Mouse (Mus musculus) testis, adult 2 months (tissue): Measurements from ENCODE around the gene Casq2. TPM values are rescaled to one million over a fixed set of nuclear protein-coding genes. Genes with fewer than 3 reads are reported as not detected.
A peak's percentile ranks its signal among the peaks of the same experiment; 100 is the strongest.

ENCODE experiments used
- H3K27ac ChIP-seq: fragments of 200-500 bp; 2 replicates; pipeline ENCODE4 v1.5.1; 2012; ENCODE audit warnings: low read depth, low read length; ENCODE audit not compliant: control insufficient read depth, insufficient read depth
- H3K27me3 ChIP-seq: fragments of 200-500 bp; 2 replicates; pipeline ENCODE4 v1.6.1; 2012; ENCODE audit warnings: mild to moderate bottlenecking, low read length, moderate library complexity; ENCODE audit not compliant: control insufficient read depth, insufficient read depth
- H3K36me3 ChIP-seq: fragments of 200-500 bp; 2 replicates; pipeline ENCODE4 v1.6.1; 2012; ENCODE audit warnings: mild to moderate bottlenecking, low read length; ENCODE audit not compliant: control insufficient read depth, insufficient read depth
- H3K4me1 ChIP-seq: fragments of 200-500 bp; 2 replicates; pipeline ENCODE4 v1.6.1; 2012; ENCODE audit warnings: low read length; ENCODE audit not compliant: control insufficient read depth, insufficient read depth
- H3K4me3 ChIP-seq: fragments of 200-500 bp; 2 replicates; pipeline ENCODE4 v1.5.1; 2012; ENCODE audit warnings: low read depth, mild to moderate bottlenecking, low read length, moderate library complexity, mixed read lengths; ENCODE audit not compliant: control insufficient read depth
- CTCF ChIP-seq: fragments of 200-500 bp; IDR thresholded peaks from 2 replicates; pipeline ENCODE4 v1.5.1; 2012; ENCODE audit warnings: low read depth, mild to moderate bottlenecking, inconsistent platforms, low read length, moderate library complexity; ENCODE audit not compliant: control insufficient read depth, insufficient read depth, insufficient replicate concordance
- POLR2A ChIP-seq: fragments of 200-500 bp; IDR thresholded peaks from 2 replicates; pipeline ENCODE4 v1.6.1; 2012; ENCODE audit warnings: low read depth, mild to moderate bottlenecking, inconsistent platforms, low read length, moderate library complexity; ENCODE audit not compliant: control insufficient read depth
- polyA plus RNA-seq: library from polyadenylated mRNA; depleted of rRNA; stranded (reverse); fragments of >200 nt; gene quantifications from 2 replicates; pipeline ENCODE4 v1.2.3, GENCODE M21; 2012

The Casq2 gene
- polyA plus RNA-seq, 1 experiment = 2.5 TPM

- Histone ChIP-seq H3K27me3 (no peaks in the 10 kb centered on the region), H3K4me1 (no peaks in the 10 kb centered on the region), H3K27ac (no peak overlapping the region), H3K36me3 (no peaks in the 10 kb centered on the region), H3K4me3 (no peak overlapping the region)
- no peak for TF ChIP-seq POLR2A
- TF ChIP-seq CTCF = peak; percentile 23; the same call in 1 of the 2 replicates
Observed at GRCm38 (mm10) chr3:102122046-102122445, 35.8 kb downstream of the Casq2 start.

GRCm38 (mm10) chr3:102123654-102124053 is 37.4 kb downstream of the Casq2 start:
- no peaks in the 10 kb centered on the region for H3K4me1 ChIP-seq
- no peaks in the 10 kb centered on the region for H3K36me3 ChIP-seq
- TF ChIP-seq CTCF = no peak
- no peak for TF ChIP-seq POLR2A
- no peak overlapping the region for H3K4me3 ChIP-seq
- no peaks in the 10 kb centered on the region for H3K27me3 ChIP-seq
- H3K27ac ChIP-seq = no peak overlapping the region

GRCm38 (mm10) chr3:102125546-102125945 is 39.3 kb downstream of the Casq2 start:
- no peak for TF ChIP-seq CTCF
- no peak for TF ChIP-seq POLR2A
- Histone ChIP-seq H3K27me3 (no peaks in the 10 kb centered on the region), H3K4me3 (no peak overlapping the region), H3K36me3 (no peaks in the 10 kb centered on the region), H3K27ac (no peak overlapping the region), H3K4me1 (no peaks in the 10 kb centered on the region)

- TF ChIP-seq CTCF (no peak), POLR2A (no peak)
- no peak overlapping the region for H3K4me3 ChIP-seq
Observed at GRCm38 (mm10) chr3:102127114-102127513, 40.9 kb downstream of the Casq2 start.

GRCm38 (mm10) chr3:102128242-102128641 is 42.0 kb downstream of the Casq2 start:
- Histone ChIP-seq H3K27ac (no peak overlapping the region), H3K36me3 (no peaks in the 10 kb centered on the region), H3K27me3 (no peaks in the 10 kb centered on the region), H3K4me1 (no peaks in the 10 kb centered on the region), H3K4me3 (no peak overlapping the region)
- no peak for TF ChIP-seq POLR2A
- no peak for TF ChIP-seq CTCF

More at GRCm38 (mm10) chr3:102127114-102127513, 40.9 kb downstream of the Casq2 start:
- Histone ChIP-seq H3K27me3 (no peaks in the 10 kb centered on the region), H3K36me3 (no peaks in the 10 kb centered on the region), H3K27ac (no peak overlapping the region), H3K4me1 (no peaks in the 10 kb centered on the region)

GRCm38 (mm10) chr3:102130478-102130877 is 44.3 kb downstream of the Casq2 start:
- no peaks in the 10 kb centered on the region for H3K36me3 ChIP-seq
- TF ChIP-seq CTCF (no peak; the same call in 1 of the 2 replicates), POLR2A (no peak)
- H3K4me3 ChIP-seq = no peak overlapping the region
- H3K4me1 ChIP-seq = no peaks in the 10 kb centered on the region
- H3K27ac ChIP-seq = no peak overlapping the region
- no peaks in the 10 kb centered on the region for H3K27me3 ChIP-seq

- TF ChIP-seq POLR2A = no peak
- no peak for TF ChIP-seq CTCF
- Histone ChIP-seq H3K4me3 (no peak overlapping the region), H3K36me3 (no peaks in the 10 kb centered on the region), H3K4me1 (no peaks in the 10 kb centered on the region), H3K27me3 (no peaks in the 10 kb centered on the region), H3K27ac (no peak overlapping the region)
Observed at GRCm38 (mm10) chr3:102131627-102132324, 45.6 kb downstream of the Casq2 start.
